Mouse (Mus musculus) cerebellum, adult 8-10 months (tissue): ENCODE data around the gene Insyn1.

ENCODE experiments used
- DNase-seq: peaks from one replicate; pipeline ENCODE4 v3.0.0; 2022

Insyn1 gene

GRCm38 (mm10) chr9:58489133-58489864 lies 896 bp downstream of the Insyn1 start:
- DNase-seq = peak; percentile 47

- DNase-seq = no peak
These were observed 1.4 kb downstream of the Insyn1 start for GRCm38 (mm10) chr9:58489865-58490165.

GRCm38 (mm10) chr9:58490391-58490790 lies 2.0 kb downstream of the Insyn1 start:
- DNase-seq = no peak

- DNase-seq = no peak
These were observed 6.6 kb downstream of the Insyn1 start for GRCm38 (mm10) chr9:58495035-58495434.

- DNase-seq = peak; percentile 48
These were observed 8.2 kb downstream of the Insyn1 start for GRCm38 (mm10) chr9:58496470-58497182.

GRCm38 (mm10) chr9:58497942-58498341 lies 9.5 kb downstream of the Insyn1 start:
- no peak for DNase-seq

GRCm38 (mm10) chr9:58500946-58501345 lies 12.5 kb downstream of the Insyn1 start:
- DNase-seq = no peak

GRCm38 (mm10) chr9:58507216-58508005 lies 19.0 kb downstream of the Insyn1 start:
- no peak for DNase-seq

GRCm38 (mm10) chr9:58510452-58510851 lies 22.0 kb downstream of the Insyn1 start:
- no peak for DNase-seq

GRCm38 (mm10) chr9:58513749-58514148 lies 25.3 kb downstream of the Insyn1 start:
- no peak for DNase-seq

GRCm38 (mm10) chr9:58516480-58516879 lies 28.1 kb downstream of the Insyn1 start:
- DNase-seq = peak; percentile 61

GRCm38 (mm10) chr9:58517866-58518750 lies 29.7 kb downstream of the Insyn1 start:
- no peak for DNase-seq

- no peak for DNase-seq
These were observed 31.6 kb downstream of the Insyn1 start for GRCm38 (mm10) chr9:58519953-58520352.

- DNase-seq = peak; percentile 75
These were observed 32.6 kb downstream of the Insyn1 start for GRCm38 (mm10) chr9:58520816-58521581.

- no peak for DNase-seq
These were observed 33.5 kb downstream of the Insyn1 start for GRCm38 (mm10) chr9:58521883-58522423.

GRCm38 (mm10) chr9:58525108-58525507 lies 36.7 kb downstream of the Insyn1 start:
- DNase-seq = no peak

- no peak for DNase-seq
These were observed 39.4 kb downstream of the Insyn1 start for GRCm38 (mm10) chr9:58527841-58528240.

- no peak for DNase-seq
These were observed 42.0 kb downstream of the Insyn1 start for GRCm38 (mm10) chr9:58530407-58530806.

GRCm38 (mm10) chr9:58532236-58532635 lies 43.8 kb downstream of the Insyn1 start:
- DNase-seq = no peak

- peak; percentile 71 for DNase-seq
These were observed 44.9 kb downstream of the Insyn1 start for GRCm38 (mm10) chr9:58533322-58533721.

- peak; percentile 69 for DNase-seq
These were observed 46.4 kb downstream of the Insyn1 start for GRCm38 (mm10) chr9:58534766-58535165.
